Mouse (Mus musculus): Measurements from ENCODE around the gene Cntnap2. TPM values are rescaled to one million over a fixed set of nuclear protein-coding genes. Genes with fewer than 3 reads are reported as not detected.
A peak's percentile ranks its signal among the peaks of the same experiment; 100 is the strongest.

The Cntnap2 gene
- total RNA-seq, 2 experiments from 2014 or later: 132 to 139 TPM

DNA sequence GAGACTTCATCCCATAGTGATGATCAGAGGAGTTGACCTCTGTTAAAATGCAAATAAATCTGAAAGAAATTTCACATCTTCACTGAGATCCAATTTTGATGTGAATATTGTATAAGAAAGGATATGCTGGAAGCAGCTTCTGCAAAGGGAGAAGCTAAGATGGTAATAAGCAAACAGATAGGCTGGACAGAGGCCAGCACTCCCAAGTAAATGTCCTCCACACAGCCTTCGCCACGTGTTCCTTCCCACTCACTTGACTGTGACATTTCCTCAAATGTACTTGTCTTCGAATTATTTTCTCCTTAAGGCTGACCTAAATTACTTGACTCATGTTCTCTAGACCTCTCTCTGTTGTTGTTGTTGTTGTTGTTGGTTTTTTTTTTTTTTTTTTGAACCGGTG is 981.5 kb downstream of the Cntnap2 start:
- peak; percentile 9 to 23 for DNase-seq (ENCODE audit: extremely low spot score in 1 of 2, low spot score in 2 of 2)
- intact Hi-C loops (cut with DNase I): no loop called here

DNA sequence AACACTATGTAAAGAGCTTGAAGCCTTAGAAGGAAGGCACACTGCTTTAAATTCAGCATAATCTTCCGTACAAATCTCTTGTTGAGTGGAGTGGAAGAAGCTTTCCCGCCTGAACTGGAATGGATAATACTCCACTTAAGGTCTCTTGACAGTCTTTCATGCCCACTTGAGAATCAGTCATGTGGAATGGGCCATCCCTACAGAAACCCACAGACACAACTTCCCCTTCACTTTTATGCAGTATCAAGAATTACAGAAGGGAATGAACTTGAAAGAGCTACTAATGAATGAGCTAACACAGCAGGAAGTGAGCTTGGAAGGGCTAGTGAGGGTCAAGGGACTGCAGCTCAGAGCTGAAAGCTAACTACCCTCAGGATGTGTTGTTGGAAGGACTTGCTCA is 1021.1 kb downstream of the Cntnap2 start:
- intact Hi-C loops (cut with DNase I): no loop called here

DNA sequence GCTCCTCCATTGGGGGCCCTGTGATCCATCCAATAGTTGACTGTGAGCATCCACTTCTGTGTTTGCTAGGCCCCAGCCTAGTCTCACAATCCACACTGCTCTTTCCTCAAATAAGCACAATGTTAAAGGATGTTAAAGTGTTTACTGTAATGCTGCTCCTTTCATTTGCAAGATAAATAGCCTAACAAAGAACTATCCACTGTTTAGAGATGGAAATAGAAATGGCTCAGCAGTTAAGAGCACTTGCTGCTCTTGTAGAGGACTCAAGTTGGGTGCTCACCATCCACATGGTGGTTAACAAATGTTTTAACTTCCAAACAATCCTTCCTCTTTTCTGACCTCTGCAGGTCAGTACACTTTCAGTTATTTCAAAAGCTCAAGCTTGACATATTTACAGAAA is 1022.3 kb downstream of the Cntnap2 start:
- DNase-seq (ENCODE audit: extremely low spot score in 1 of 2, low spot score in 2 of 2): no peak

More for the DNA sequence above, 1021.1 kb downstream of the Cntnap2 start:
- no peak for DNase-seq (ENCODE audit: extremely low spot score in 1 of 2, low spot score in 2 of 2)

GRCm38 (mm10) chr6:46143189-46143841 is 1084.2 kb downstream of the Cntnap2 start:
- no peak for DNase-seq (ENCODE audit: extremely low spot score in 1 of 2, low spot score in 2 of 2)
- intact Hi-C loops (cut with DNase I): no loop called here

More for the DNA sequence above, 1022.3 kb downstream of the Cntnap2 start:
- intact Hi-C loops (cut with DNase I): no loop called here

- DNase-seq (ENCODE audit: extremely low spot score in 1 of 2, low spot score in 2 of 2): no peak
- intact Hi-C loops (cut with DNase I): no loop called here
These were observed 1107.7 kb downstream of the Cntnap2 start for GRCm38 (mm10) chr6:46166837-46167236.

GRCm38 (mm10) chr6:46197298-46197697 is 1138.1 kb downstream of the Cntnap2 start:
- intact Hi-C loops (cut with DNase I): no loop called here
- DNase-seq (ENCODE audit: extremely low spot score in 1 of 2, low spot score in 2 of 2): no peak

DNA sequence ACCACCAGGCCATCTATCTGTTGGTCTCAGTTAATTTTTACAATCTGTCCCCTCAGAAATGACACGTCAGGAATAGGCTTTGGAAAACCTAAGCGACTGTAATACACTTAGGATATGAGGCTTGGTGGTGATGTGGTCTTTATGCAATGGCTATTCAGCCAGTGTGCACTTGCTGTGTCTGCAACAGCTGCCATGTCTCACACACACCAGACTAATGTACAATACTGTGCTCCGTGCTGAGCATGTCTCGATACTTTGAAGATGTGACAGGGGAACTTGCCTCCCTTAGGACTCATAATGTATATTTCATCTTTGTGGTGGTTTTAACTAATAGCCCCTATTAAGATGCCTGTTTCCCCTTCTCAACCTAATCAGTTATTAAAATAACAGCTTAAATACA is 1142.7 kb downstream of the Cntnap2 start:
- intact Hi-C loops (cut with DNase I): no loop called here
- no peak for DNase-seq (ENCODE audit: extremely low spot score in 1 of 2, low spot score in 2 of 2)

- DNase-seq (ENCODE audit: extremely low spot score in 1 of 2, low spot score in 2 of 2): no peak
- intact Hi-C loops (cut with DNase I): no loop called here
These were observed 1146.4 kb downstream of the Cntnap2 start for GRCm38 (mm10) chr6:46205531-46205930.

DNA sequence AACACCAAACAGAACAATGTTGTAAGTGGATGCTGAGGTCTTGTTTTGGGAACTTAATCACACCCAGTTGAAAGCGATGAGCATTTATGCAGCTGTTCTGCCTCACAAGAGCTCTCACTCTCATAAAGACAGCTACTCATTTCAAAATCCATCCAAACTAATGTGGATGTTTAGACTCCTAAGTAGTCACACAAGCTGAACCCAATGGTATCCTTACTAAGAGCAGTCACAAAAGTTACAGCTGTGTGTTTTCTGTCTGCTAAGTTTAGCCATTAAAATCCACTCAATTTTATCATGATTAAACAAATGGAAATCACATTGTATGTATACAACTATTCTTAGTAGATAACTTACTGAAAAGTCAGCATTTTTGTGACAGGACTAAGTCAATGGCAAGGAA is 1173.7 kb downstream of the Cntnap2 start:
- intact Hi-C loops (cut with DNase I): no loop called here
- no peak for DNase-seq (ENCODE audit: extremely low spot score in 1 of 2, low spot score in 2 of 2)

DNA sequence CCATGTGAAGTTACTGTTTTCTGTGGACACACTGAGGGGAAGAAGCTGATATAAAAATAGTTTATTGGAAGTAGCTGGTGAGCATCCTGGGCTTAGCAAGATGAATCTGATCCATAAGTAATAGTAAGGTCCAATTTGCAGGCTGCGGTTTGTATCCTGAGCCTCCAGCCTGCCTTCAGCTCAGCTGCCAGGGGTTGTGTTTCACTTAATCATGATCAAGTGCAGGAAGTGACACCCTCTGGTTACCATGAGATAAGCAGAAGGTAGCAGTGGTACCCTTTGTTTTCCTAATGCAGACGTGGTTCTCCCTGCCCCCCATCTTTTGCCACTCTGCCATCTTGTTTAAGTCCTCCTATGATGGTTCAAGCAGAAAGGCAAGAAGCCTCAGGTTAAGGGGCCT is 1181.2 kb downstream of the Cntnap2 start:
- DNase-seq (ENCODE audit: extremely low spot score in 1 of 2, low spot score in 2 of 2): no peak
- intact Hi-C loops (cut with DNase I): no loop called here

DNA sequence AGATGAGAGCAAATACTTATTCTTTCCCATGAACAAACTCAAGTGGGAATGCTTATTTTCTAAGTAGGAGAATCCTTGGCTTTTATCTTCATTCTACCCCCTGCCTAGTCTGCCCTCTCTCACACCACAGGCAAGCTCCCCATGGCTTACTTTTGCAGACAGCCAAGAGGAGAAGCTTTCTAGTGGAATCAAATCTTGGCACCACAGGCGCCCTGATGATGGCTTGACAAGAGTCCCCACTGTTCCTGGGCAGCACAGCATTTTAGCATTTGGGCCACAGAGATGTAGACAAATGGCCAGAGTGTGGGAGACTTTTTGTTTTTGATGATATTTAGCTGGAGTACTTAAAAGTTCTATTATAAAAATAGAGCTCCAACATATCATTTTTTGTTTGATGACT is 1204.0 kb downstream of the Cntnap2 start:
- intact Hi-C loops (cut with DNase I): no loop called here
- no peak for DNase-seq (ENCODE audit: extremely low spot score in 1 of 2, low spot score in 2 of 2)

- intact Hi-C loops (cut with DNase I): no loop called here
- DNase-seq (ENCODE audit: extremely low spot score in 1 of 2, low spot score in 2 of 2): no peak
These were observed 1287.8 kb downstream of the Cntnap2 start for GRCm38 (mm10) chr6:46346946-46347345.

DNA sequence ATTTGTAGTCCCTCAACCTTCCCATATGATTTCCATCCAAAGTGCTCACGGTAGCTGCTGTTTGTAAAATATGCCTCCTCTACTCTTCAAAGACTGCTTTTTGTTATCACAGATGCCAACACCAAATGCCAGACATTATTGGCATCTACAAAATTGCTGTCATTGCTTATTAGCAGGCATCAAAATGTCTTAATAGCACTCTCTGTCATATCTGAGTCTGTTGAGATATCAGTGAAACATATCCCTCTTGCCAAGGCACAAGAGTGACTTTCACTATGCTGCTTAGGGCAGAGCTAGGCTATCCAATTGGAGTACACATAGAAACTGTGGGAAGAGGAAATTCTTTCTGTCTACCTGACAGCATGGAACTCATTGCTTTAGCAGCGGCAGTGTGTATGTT is 1301.9 kb downstream of the Cntnap2 start:
- no peak for DNase-seq (ENCODE audit: extremely low spot score in 1 of 2, low spot score in 2 of 2)
- intact Hi-C loops (cut with DNase I): no loop called here

GRCm38 (mm10) chr6:46362156-46362555 is 1303.0 kb downstream of the Cntnap2 start:
- DNase-seq (ENCODE audit: extremely low spot score in 1 of 2, low spot score in 2 of 2): peak; percentile 23 to 34
- intact Hi-C loops (cut with DNase I): no loop called here

- peak in 1 of 2 experiments; percentile 31 for DNase-seq (ENCODE audit: extremely low spot score in 1 of 2, low spot score in 2 of 2)
- intact Hi-C loops (cut with DNase I): no loop called here
These were observed 1339.8 kb downstream of the Cntnap2 start for GRCm38 (mm10) chr6:46398725-46399589.

DNA sequence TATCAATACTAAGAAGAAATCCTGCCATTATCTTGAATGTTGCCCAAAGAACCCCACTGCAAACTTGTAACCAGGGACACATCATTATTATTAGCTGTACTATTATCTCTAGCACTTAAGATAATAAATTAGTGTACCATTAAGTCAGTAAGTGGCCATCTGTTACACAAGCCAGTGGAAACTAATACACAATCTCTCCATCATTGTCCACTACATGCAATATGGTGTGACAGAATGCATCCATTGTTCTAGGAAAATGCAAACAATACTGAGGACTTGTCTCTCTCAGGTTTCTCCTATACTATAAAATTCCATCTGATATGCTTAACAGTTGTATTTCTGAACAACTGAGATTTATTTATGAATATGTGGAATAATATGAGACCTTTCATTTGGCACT is 1355.0 kb downstream of the Cntnap2 start:
- DNase-seq (ENCODE audit: extremely low spot score in 1 of 2, low spot score in 2 of 2): no peak
- intact Hi-C loops (cut with DNase I): no loop called here

DNA sequence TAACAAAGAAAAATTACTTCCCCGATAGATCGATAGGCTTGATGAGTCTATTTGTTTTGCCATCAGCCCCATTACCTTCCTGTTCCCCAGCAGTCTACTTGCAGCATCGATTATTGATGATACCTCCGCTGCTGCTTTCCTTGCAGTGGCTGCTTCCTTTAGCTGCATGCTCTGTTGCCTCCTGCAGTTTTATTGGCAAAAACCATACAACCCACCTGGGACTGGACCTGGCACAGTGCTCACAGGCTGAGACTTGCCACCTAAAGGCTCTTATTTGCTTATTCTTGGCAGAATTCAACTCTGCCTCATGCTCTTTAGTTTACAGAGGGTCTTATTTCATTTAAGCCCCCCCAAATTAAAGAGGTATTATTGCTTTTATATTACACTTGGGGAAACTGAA is 1355.4 kb downstream of the Cntnap2 start:
- intact Hi-C loops (cut with DNase I): no loop called here
- no peak for DNase-seq (ENCODE audit: extremely low spot score in 1 of 2, low spot score in 2 of 2)

- intact Hi-C loops (cut with DNase I): no loop called here
- DNase-seq (ENCODE audit: extremely low spot score in 1 of 2, low spot score in 2 of 2): no peak
These were observed 1360.7 kb downstream of the Cntnap2 start for GRCm38 (mm10) chr6:46419827-46420226.

- DNase-seq (ENCODE audit: extremely low spot score in 1 of 2, low spot score in 2 of 2): no peak
- intact Hi-C loops (cut with DNase I): no loop called here
These were observed 1361.2 kb downstream of the Cntnap2 start for GRCm38 (mm10) chr6:46420349-46420748.

GRCm38 (mm10) chr6:46428231-46428630 is 1369.1 kb downstream of the Cntnap2 start:
- intact Hi-C loops (cut with DNase I): no loop called here

More at GRCm38 (mm10) chr6:46428231-46428630, 1369.1 kb downstream of the Cntnap2 start:
- no peak for DNase-seq (ENCODE audit: extremely low spot score in 1 of 2, low spot score in 2 of 2)

All from left cerebral cortex, postnatal 10 days (tissue).